Mouse (Mus musculus): ENCODE data around the gene Slit2.

Slit2 gene

DNA sequence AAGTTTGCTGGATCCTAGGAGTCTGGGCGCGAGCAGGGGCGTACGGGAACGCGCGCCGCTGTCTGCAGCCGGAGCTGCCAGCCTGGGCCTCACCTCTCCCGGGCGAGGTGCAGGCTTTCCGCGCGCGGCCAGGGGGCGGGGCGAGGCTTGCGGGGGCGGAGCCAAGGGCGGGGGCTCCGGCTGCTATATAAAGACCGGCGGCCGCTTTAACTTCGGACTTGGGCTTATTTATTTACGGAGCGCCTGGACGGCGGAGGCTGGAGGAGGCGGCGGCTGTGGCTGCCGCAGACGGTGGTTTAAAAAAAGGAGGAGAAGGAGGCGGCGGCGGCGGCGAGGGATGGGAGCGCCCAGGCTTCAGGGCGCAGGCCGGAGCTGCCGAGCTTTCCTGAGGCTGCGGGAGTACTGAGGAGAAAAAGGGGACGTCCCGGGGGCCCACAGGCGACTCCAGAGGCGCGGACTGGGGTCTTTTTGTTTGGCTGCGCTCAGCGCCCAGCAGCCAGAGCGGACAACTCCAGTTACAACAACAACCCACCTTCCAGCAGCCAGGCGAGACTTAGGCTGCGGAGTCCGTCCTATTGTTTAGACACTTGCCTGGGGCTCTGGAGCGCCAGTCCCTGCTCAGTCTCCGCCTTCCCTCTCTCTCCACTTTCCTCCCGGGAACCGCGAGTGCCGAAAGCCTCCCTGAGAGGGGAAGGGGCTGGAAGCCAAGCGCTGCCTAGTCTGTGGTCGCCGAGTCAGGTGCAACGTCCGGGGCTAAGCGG, at the start of gene Slit2:
Slit2 (plus strand) TSS at position 198 of the 761 bp plus-strand sequence.
- in situ Hi-C loops (cut with MboI, MseI) = no loop called here

DNA sequence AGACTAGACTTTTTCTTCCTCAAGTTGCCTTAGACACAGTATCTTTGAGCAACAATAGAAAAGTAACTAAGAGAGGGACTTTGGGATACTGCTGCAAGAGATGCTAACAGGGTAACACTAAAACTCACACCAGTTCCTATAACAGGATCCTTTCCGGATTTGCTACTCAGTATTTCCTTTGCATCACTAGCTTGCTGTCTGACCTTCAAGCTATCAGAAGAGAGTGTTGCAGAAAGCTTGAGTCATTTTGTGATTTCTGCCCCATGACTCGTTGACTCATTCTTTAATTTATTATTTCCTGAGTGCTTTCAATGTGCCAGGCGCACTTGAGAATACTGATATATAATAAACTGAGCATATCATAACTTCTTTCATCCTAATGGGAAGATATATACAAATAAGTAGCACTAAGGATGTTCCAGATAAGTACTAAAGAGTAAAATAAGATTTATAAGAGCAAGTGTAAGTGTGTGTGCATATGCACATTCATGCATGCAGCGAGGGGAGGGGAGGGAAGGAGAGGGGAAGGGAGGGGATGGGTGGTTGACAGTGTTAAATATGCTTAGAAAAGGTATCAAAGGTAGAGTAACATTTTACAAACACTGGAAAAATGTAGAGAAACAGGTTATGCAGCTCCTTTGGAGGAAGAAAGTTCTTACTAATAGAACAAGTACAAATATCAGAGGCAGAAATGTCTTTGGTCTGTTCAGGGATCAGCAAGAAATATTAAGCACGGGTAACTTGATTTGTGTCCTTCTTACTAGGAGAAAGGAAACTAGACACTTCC, 44.2 kb upstream of the Slit2 start:
- in situ Hi-C loops (cut with MboI, MseI) = no loop called here

DNA sequence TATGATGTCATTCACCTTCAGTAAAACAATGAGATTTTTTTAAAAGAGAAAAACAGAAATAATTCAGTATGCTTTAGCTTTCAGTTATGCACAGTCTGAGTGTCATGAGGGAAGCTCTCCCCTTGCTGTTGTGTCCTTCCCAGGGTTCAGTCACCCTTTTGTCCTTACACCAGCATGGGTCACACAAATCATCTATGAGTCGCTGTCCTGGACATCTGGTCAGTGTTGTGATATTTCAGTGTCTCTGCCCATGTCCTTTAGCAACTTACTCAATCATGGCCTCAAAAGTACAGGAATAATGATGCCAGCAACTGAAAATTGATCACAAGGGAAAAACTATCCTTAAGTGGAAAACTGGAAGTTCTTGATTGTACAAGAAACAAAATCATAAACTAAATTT, 26.5 kb upstream of the Slit2 start:
- in situ Hi-C loops (cut with MboI, MseI) = no loop called here

DNA sequence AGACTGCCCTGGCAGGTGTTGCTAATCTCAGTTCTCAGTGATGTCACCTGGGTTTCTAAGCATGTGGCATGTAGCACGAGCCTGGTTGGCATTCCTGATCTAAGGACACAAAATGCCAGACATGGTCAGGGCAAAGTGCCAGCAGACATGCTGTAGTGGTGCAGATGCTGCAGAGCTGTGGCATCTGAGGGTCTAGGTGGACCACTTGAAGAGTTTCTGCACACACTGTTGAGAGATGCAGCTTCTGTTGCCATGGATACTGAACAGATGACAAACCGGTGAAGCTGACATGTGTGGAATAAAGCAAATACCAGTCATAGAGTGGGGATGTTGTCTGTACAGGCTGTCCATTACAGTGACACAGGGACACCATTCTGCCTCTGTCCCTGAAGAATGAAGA, 7.1 kb upstream of the Slit2 start:
- in situ Hi-C loops (cut with MboI, MseI) = no loop called here

GRCm38 (mm10) chr5:47979371-47979770, 3.6 kb upstream of the Slit2 start:
- in situ Hi-C loops (cut with MboI, MseI) = no loop called here

- in situ Hi-C loops (cut with MboI, MseI) = no loop called here
These were observed 2.5 kb upstream of the Slit2 start for GRCm38 (mm10) chr5:47980459-47980858.

DNA sequence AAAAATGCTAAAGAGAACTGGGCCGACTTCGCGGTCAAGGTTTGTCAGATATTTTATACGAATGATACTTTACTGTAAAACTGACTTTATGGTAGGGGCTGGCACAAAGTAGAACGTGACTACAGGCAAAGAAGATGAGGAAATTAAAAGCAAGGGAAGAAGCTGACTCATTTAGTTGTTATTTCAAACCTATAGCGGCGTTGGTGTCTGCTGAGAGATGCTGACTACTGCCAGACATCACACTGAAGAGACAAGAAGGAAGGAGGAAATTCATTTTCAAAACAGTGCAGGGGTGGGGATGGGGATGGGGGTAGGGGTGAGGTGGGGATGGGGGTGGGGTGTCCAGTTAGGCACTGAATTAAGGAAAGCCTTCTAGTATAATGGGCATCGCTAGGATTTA, 987 bp upstream of the Slit2 start:
- in situ Hi-C loops (cut with MboI, MseI) = no loop called here

DNA sequence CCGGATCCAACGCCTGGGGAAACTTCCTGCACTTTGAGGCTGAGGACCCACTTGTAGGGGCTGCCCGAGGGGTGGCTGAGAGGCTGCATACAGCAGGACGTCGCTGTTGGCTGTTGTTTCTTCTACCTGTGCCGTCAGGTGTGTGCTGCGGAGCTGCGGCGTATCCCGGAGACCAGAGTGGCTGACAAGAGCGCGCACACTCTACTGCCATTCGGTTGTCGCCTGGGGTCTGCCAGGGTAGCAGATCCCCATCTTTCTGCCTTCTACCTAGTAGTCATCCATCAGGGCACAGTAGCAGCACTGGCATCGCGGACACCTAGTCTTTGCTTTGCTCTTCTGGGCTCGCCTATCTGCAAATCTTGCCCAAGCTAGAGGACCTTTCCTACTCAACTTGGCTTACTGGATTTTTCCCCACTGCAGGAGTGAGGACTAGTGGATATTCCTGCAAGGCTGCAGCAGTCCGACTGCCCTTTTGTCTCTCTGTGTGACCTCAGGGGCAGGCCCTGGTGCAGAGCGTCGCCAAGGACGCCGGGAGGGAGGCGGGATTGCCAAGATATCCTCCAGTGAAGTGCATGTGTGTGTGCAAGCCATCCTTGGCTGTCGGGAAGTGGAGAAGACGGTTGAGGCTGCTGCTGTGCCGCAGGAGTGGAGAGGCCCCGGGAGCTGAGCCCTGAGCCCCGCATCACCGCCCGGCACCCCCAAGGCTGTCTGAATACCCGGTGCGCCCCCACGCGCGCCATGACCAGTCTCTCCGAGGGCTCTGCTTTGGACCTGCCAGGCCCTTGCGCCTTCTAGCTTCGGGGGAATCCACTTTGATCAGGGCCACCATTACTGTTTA, 1.0 kb downstream of the Slit2 start:
- in situ Hi-C loops (cut with MboI, MseI) = no loop called here

- in situ Hi-C loops (cut with MboI, MseI) = no loop called here
These were observed 1.8 kb downstream of the Slit2 start for GRCm38 (mm10) chr5:47984584-47985197.

DNA sequence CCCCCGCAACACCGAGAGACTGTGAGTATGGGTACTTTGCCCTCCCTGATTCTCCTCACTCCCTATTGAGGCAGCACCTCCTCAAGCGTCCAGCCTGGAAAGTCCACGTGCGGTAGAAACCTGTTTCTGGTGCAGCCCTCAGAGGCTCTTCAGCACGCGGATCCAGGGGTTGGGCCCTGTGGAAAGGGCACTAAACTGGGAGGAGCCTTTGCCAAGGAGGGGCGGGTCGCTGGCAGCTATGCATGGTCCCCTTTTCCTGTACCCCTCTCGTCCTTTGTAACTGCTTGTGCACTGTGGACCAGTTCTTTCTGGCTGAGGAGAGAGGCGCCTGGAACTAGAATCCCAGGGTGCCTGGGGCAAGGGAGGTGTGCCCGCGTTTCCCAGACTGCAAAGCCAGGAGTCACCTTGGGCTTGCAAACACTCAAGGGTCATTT, 2.3 kb downstream of the Slit2 start:
- in situ Hi-C loops (cut with MboI, MseI) = no loop called here

DNA sequence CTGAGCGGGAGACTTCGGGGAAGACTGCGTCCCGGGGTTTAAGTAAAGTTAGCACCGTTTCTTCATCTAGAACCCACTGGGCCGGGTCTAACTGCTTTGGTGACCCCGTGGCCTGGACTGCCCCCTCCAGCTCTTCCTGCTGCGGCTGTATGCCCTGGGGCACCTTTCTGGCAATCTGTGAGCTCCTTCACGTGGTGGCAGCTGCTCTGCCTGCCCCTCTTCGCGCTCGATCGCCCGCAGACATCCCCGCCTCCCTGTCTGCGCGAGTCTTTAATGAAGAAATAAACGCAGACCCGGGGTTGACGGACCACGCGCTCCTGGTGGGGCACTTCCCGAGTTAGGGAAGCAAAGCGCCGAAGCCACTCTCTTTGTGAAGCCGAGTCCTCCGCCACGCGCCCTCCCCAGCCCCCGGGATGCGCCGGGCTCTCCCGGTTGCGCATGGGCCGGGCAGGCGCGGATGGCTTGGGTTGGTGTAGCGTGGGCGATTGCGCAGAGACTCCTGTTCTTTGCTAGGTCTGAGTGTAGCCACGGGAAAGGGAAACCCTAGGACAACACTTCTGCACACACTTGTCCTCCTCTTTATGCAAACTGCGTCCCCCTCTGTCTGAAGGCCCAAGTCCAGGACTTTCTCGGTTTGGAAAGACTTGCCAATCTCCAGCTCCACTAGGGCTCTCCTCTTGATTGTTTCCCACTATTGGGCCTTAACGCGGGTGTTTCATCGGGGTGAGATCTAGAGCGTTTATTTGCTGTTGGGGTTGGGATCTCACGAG, 3.1 kb downstream of the Slit2 start:
- in situ Hi-C loops (cut with MboI, MseI) = no loop called here

DNA sequence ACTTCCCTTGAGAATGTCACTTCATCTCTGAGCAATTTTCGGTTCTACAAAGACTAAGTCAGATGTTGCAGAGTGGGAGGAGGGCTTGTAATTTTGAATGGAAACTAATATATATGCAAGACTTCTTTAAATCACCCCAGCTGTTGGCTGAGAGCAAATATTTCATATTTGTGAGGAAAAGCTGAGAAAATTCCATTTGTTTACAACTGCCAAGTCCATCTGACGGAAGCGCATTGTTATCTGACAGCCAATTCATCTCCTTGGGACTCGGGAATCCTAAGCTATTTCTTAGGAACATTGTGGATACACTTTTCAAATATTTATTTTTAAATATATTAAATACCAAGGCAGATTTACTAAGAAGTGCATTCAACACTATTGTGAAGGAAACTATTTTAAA, 8.0 kb downstream of the Slit2 start:
- in situ Hi-C loops (cut with MboI, MseI) = no loop called here

DNA sequence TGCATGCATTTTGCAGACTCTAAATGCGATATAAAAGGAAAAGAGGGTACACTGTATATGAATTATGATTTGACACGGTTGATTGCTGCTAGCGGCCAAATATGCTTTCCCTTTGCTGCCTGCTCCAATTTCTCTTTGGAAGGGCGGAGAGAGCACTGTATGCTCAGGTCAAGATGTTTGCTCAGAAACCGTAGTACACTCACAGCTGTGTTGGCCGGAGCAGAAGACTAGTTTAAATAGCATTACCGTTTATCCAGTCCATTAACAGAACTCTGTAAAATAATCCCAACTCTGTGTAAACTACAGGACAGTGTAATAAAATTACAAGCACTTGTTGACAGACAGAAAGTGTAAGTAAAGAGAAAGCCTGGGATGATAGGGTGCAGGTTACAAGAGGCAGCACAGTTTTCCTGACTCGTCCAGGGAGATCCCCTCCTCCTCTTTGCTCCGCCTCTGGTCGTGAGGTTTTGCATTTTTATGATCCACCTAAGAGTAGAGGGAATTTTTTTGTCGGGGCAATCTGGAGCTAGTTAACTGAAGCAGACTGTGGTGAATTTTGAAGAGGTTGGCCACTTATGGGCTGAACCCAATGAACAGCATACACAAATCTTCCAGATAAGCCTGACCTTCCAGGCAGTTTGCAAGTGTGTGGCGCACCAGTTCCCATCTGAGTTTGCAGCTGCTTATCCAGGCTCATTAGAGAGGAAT, 20.9 kb downstream of the Slit2 start:
- in situ Hi-C loops (cut with MboI, MseI) = no loop called here

GRCm38 (mm10) chr5:48005533-48005932, 22.6 kb downstream of the Slit2 start:
- in situ Hi-C loops (cut with MboI, MseI) = no loop called here

- in situ Hi-C loops (cut with MboI, MseI) = no loop called here
These were observed 23.1 kb downstream of the Slit2 start for GRCm38 (mm10) chr5:48006059-48006458.

DNA sequence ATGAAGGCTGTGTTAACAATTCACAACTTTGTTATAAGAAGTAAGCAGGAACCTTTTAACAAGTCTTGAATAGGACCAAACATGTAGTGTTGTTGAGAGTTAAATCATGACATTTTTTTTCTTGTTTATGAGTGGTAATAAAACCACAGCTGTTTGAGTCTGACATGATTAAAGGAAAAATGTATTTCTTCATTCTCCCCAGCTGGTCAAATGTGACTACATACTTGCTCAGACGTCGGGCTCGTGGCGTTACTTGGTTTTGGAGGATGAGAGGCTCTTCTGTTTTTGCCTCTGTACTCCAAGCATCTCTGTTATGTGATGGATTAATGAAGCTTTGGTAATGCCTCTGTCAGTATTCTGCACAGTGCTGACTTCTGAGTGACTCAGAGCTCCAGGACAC, 40.5 kb downstream of the Slit2 start:
- in situ Hi-C loops (cut with MboI, MseI) = no loop called here

GRCm38 (mm10) chr5:48034875-48035274, 51.9 kb downstream of the Slit2 start:
- in situ Hi-C loops (cut with MboI, MseI) = no loop called here

GRCm38 (mm10) chr5:48038033-48038432, 55.1 kb downstream of the Slit2 start:
- in situ Hi-C loops (cut with MboI, MseI) = no loop called here

DNA sequence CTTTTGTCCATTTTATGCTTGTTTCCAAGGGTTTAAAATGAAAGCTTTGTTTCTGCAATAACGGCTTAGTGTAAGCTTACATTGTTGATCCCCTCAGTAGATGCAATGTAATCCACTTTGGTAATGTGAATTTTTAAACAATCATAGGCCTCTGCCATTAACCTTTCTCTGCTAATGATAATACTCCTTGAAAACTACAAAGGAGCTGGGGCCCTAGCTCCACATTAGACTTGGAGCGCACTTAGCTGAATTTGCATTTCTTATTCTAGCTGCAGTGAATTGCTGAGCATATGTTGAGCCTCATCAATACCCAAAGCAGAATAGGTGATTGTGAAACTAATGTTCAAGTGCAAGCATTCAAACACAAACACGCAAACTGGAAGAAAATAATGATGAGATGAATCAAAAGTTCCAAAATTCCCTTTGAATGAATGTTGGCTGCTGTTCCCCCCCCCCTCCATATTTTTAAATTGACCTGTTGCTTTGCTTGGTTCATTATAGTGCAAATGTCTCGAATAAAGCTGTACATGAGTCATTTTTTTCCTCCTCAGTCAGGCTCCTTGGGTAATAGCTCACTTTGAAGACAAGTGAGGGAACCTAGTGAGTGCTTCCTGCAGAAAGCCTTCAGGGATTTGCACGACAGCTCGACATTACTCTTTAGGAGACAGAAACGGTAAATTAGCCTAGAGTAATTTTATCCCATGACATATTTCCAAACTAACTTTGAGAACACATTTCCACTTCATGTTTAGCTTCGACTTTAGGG, 66.2 kb downstream of the Slit2 start:
- in situ Hi-C loops (cut with MboI, MseI) = loop anchor here in 1 of 2 experiments (10.0 kb wide), 1 partner anchor 334 kb away; no protein-coding TSS in a partner anchor
